Mouse (Mus musculus) C2C12 (cell line): Measurements from ENCODE around the gene Acvrl1. TPM values are rescaled to one million over a fixed set of nuclear protein-coding genes. Genes with fewer than 3 reads are reported as not detected.

ENCODE experiments used
- H3K27me3 ChIP-seq: one replicate; pipeline ENCODE4 v1.6.1; 2011; ENCODE audit not compliant: control insufficient read depth, insufficient read depth, insufficient read length
- H3K36me3 ChIP-seq: one replicate; pipeline ENCODE4 v1.6.1; 2011; ENCODE audit not compliant: control insufficient read depth, insufficient read depth
- H3K4me3 ChIP-seq: one replicate; pipeline ENCODE4 v1.5.1; 2011; ENCODE audit warnings: mild to moderate bottlenecking, control low read depth; ENCODE audit not compliant: poor library complexity, insufficient read depth, severe bottlenecking
- H3K79me2 ChIP-seq: one replicate; pipeline ENCODE4 v1.6.1; 2011; ENCODE audit not compliant: control insufficient read depth, insufficient read depth
- H3K79me3 ChIP-seq: one replicate; pipeline ENCODE4 v1.6.1; 2011; ENCODE audit warnings: low read depth, control low read depth
- H3ac ChIP-seq: one replicate; pipeline ENCODE3; 2011; ENCODE audit warnings: low read depth; ENCODE audit not compliant: control insufficient read depth, insufficient read length
- CEBPB ChIP-seq: IDR thresholded peaks from one replicate; pipeline ENCODE4 v1.6.1; 2011; ENCODE audit warnings: low read depth, mild to moderate bottlenecking, control low read depth, moderate library complexity
- CTCF ChIP-seq: IDR thresholded peaks from one replicate; pipeline ENCODE4 v1.5.1; 2011; ENCODE audit not compliant: control insufficient read depth, insufficient read depth, insufficient read length
- FOSL1 ChIP-seq: IDR thresholded peaks from one replicate; pipeline ENCODE4 v1.8.0; 2011; ENCODE audit warnings: mild to moderate bottlenecking, low read length; ENCODE audit not compliant: poor library complexity, insufficient read depth, severe bottlenecking
- MAX ChIP-seq: IDR thresholded peaks from one replicate; pipeline ENCODE4 v1.6.1; 2011; ENCODE audit warnings: mild to moderate bottlenecking, control low read depth
- MYOD1 ChIP-seq: IDR thresholded peaks from one replicate; pipeline ENCODE4 v1.6.1; 2011; ENCODE audit warnings: low read depth; ENCODE audit not compliant: control insufficient read depth, insufficient read length
- MYOG ChIP-seq: IDR thresholded peaks from one replicate; pipeline ENCODE4 v1.6.1; 2011; ENCODE audit not compliant: control insufficient read depth, insufficient read length; ENCODE audit errors: extremely low read depth
- USF1 ChIP-seq: IDR thresholded peaks from one replicate; pipeline ENCODE4 v1.6.1; 2011; ENCODE audit warnings: low read depth, mild to moderate bottlenecking, control low read depth, moderate library complexity
- polyA plus RNA-seq: library from polyadenylated mRNA; unstranded; fragments of >200 nt; fragmentation: generic; extraction: Trizol; gene quantifications from one replicate; pipeline ENCODE4 v1.2.1, GENCODE M21; 2012; ENCODE audit warnings: missing spikeins

Gene Acvrl1
- polyA plus RNA-seq, 1 experiment, result 0.05 TPM

DNA sequence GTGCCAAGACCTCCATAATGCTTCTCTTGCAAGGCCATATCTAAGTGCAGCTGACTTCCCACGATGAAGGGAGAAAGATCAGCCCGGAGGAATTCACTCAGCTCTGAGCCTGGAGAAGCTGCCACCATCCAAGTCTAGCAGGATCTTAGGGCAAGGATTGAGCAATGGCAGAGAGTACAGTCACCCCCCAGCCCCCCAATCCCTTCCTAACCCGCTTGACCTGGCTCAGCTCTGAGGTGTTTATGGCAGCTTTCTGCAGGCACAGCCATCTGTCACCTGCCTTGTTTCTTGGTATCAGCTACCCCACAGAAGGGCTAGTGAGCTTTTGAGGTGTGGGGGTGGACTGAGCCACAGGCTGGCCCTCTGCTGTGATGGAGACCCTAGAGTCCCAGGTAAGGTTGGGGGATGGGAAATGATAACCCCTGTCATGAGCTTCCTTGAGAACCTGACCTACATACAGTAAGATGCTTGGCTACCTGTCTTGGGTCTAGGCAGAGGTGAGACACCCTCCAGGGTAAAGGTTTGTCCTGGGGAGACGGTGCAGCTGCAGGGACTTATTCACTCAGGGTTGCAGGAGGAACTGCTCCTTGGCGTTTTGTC, 12.7 kb upstream of the Acvrl1 start, which contains the start of gene Ankrd33:
Gene Ankrd33, plus strand, starts transcription at position 245 of the 600 bp plus-strand sequence.
- no peaks in the 10 kb centered on the region for H3K79me2 ChIP-seq
- H3K79me3 ChIP-seq, result no peaks in the 10 kb centered on the region
- H3K4me3 ChIP-seq, result no peak within 1 kb of the TSS
- no peak for TF ChIP-seq CEBPB
- TF ChIP-seq CTCF, result no peak
- no peak for TF ChIP-seq MYOG
- no peak for TF ChIP-seq USF1
- TF ChIP-seq MYOD1, result no peak
- no peak within 1 kb of the TSS for H3ac ChIP-seq
- H3K36me3 ChIP-seq, result no peaks in the 10 kb centered on the region
- H3K27me3 ChIP-seq, result peaks cover 38% of the 10 kb centered on the region

DNA sequence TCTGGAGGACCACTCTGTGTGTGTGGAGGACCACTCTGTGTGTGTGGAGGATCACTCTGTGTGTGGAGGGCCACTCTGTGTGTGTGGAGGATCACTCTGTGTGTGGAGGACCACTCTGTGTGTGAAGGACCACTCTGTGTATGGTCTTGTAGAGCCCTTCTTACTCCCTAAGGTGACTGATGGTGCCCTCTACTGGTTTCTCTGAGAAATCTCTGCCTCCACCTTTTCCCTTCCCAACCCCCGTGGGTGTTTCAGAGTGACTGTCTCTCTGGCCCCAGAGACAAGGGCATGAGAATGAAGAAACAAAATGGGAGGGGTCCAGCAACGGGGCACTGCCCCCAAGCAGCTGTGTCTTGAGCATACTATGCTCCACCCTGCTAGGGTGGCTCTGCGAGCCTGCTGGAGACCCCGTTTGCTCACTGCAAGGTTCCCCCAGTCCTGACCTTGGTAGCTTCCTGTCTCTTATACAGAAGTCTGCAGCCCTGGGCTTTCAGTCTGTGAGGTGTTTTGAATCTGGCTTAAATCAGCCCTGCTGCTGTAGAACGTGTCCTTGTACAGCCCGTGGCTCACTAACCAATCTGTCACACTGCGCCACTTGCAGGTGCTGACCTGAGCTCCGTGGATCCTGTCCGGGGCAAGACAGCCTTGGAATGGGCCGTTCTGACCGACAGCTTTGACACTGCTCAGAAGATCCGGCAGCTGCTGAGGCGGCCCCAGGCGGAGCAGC, 9.8 kb upstream of the Acvrl1 start:
- TF ChIP-seq FOSL1 (no peak), CEBPB (no peak), CTCF (no peak), MAX (no peak), USF1 (no peak), MYOD1 (no peak), MYOG (no peak)
- no peaks in the 10 kb centered on the region for H3K36me3 ChIP-seq
- H3K79me2 ChIP-seq, result no peaks in the 10 kb centered on the region
- no peaks in the 10 kb centered on the region for H3K79me3 ChIP-seq
- no peak overlapping the region for H3K4me3 ChIP-seq
- no peak overlapping the region for H3ac ChIP-seq
- peaks cover 20% of the 10 kb centered on the region for H3K27me3 ChIP-seq

DNA sequence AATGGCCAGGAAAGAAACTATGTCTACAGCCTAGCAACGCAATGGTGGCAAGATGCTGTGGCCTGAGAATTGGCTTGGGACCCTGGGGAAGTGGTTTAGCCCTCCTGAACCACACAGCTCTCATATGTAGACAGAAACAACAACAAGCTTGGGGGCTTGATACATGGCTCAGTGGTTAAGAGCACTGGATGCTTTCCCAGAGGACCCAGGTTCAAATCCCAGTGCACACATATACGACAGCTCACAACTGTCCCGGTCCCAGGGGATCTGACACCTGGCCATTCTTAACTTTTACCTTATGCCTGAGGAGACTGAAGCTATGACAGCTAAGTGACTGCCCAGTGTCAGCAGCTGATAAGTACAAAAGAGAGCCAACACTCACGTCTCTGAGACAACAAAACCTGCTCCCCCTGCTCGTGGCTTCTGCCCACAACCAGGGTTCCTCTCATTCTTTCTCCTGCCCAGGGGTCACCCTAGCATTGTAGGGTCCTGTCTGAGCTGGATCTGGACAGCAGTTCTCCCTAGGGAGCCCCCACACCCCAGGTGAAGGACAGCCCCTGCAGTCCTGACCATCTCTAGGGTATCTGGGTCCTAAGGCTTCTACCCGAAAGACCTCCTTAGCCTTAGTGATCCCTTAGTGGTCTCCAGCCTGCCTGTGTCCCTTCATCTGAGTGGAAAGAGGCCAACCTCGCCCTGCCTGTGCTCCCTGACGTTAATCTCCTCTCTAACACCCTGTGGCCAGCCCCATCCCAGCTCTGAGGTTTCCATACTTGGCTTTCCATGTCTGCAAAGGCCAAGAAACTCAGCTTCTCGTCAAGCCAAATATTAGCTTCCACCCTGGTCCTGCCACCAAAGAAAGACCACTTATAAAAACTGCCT, 6.7 kb upstream of the Acvrl1 start:
- Histone ChIP-seq H3K79me3 (no peaks in the 10 kb centered on the region), H3K4me3 (no peak overlapping the region), H3K27me3 (peaks cover 30% of the 10 kb centered on the region), H3K36me3 (no peaks in the 10 kb centered on the region), H3K79me2 (no peaks in the 10 kb centered on the region), H3ac (no peak overlapping the region)
- TF ChIP-seq CEBPB, result no peak
- TF ChIP-seq USF1, result no peak
- no peak for TF ChIP-seq FOSL1
- TF ChIP-seq MYOG, result no peak
- TF ChIP-seq MAX, result no peak
- TF ChIP-seq MYOD1, result no peak
- TF ChIP-seq CTCF, result no peak

DNA sequence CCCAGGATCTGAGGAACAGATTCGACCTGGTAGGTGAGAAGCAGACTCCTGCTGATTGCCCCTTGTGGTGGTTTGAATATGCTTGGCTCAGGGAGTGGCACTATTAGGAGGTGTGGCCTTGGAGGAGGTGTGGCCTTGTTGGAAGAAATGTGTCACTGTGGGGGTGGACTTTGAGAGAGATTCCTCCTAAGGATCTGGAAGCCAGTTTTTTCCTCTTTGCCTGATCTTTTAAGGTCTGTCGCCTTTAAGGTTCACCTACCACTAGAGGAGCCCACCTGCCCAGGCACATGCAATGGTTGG, 6.1 kb upstream of the Acvrl1 start:
- H3K4me3 ChIP-seq, result no peak overlapping the region
- no peaks in the 10 kb centered on the region for H3K36me3 ChIP-seq
- TF ChIP-seq CEBPB (no peak), FOSL1 (no peak), MYOD1 (no peak), USF1 (no peak), MYOG (no peak), CTCF (no peak), MAX (no peak)
- H3K27me3 ChIP-seq, result peaks cover 36% of the 10 kb centered on the region
- H3K79me3 ChIP-seq, result no peaks in the 10 kb centered on the region
- no peak overlapping the region for H3ac ChIP-seq
- H3K79me2 ChIP-seq, result no peaks in the 10 kb centered on the region

DNA sequence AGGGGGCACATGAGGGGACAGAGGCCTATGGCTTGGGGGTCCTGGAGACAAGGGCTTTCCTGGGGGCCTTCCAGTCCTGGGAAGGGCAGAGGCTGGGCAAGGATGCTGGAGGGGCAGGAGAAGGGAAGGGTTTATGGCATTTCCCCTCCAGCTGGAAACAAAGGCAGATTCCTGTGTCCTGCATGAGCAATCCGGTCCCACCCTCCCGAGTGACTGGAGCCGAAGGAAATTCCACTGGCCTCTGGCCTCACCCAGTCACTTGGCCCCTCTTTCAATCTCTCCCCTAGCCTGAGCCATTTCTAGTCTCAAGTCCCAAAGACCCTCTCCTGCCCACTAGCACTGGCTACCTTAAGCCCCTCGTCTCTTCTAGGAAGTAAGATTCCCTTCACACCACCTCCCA, 5.1 kb upstream of the Acvrl1 start:
- Histone ChIP-seq H3K36me3 (no peaks in the 10 kb centered on the region), H3K27me3 (peaks cover 44% of the 10 kb centered on the region), H3ac (no peak overlapping the region), H3K79me3 (no peaks in the 10 kb centered on the region), H3K79me2 (no peaks in the 10 kb centered on the region), H3K4me3 (no peak overlapping the region)
- TF ChIP-seq MAX (no peak), CTCF (no peak), FOSL1 (no peak), MYOG (no peak), USF1 (no peak), CEBPB (no peak), MYOD1 (no peak)
